Mouse (Mus musculus): ENCODE data around the gene Exoc5. TPM values are rescaled to one million over a fixed set of nuclear protein-coding genes. Genes with fewer than 3 reads are reported as not detected.

The Exoc5 gene
- polyA plus RNA-seq, 1 experiment from 2014 or later: 95.9 TPM

GRCm38 (mm10) chr14:48990471-48991143 is 75.8 kb downstream of the Exoc5 start:
- DNase-seq (ENCODE audit: low spot score): peak; percentile 78
- 18% methylated on average over 17 of the region's 17 CpGs for WGBS
- no peaks in the 10 kb centered on the region for H3K9me3 ChIP-seq (ENCODE audit: control insufficient read depth, low read length)
- H3K4me3 ChIP-seq (ENCODE audit: low read depth, low read length): no peak overlapping the region
- H3K9ac ChIP-seq (ENCODE audit: low read length): no peak overlapping the region
- H3K4me2 ChIP-seq (ENCODE audit: low read depth): peak overlapping the region; percentile 23
- no peaks in the 10 kb centered on the region for H3K4me1 ChIP-seq (ENCODE audit: control insufficient read depth, insufficient read depth, low read length)
- no peaks in the 10 kb centered on the region for H3K36me3 ChIP-seq (ENCODE audit: control insufficient read depth, insufficient read depth, low read length)
- no peaks in the 10 kb centered on the region for H3K27me3 ChIP-seq (ENCODE audit: control insufficient read depth, insufficient read depth, low read length)
- peak; percentile 75; the same call in 1 of the 2 replicates for ATAC-seq (ENCODE audit: insufficient read depth, low FRiP score, low TSS enrichment)
- no peak overlapping the region for H3K27ac ChIP-seq (ENCODE audit: low read depth, low read length)

- Histone ChIP-seq H3K27me3 (ENCODE audit: control insufficient read depth, insufficient read depth, low read length) (no peaks in the 10 kb centered on the region), H3K4me2 (ENCODE audit: low read depth) (no peak overlapping the region), H3K36me3 (ENCODE audit: control insufficient read depth, insufficient read depth, low read length) (no peaks in the 10 kb centered on the region), H3K9ac (ENCODE audit: low read length) (no peak overlapping the region), H3K27ac (ENCODE audit: low read depth, low read length) (no peak overlapping the region), H3K4me1 (ENCODE audit: control insufficient read depth, insufficient read depth, low read length) (no peaks in the 10 kb centered on the region), H3K9me3 (ENCODE audit: control insufficient read depth, low read length) (no peaks in the 10 kb centered on the region), H3K4me3 (ENCODE audit: low read depth, low read length) (no peak overlapping the region)
- DNase-seq (ENCODE audit: low spot score) (no peak), ATAC-seq (ENCODE audit: insufficient read depth, low FRiP score, low TSS enrichment) (no peak)
- 86% methylated on average over 8 of the region's 8 CpGs for WGBS
Observed at GRCm38 (mm10) chr14:48989831-48990230, 76.6 kb downstream of the Exoc5 start.

- Histone ChIP-seq H3K36me3 (ENCODE audit: control insufficient read depth, insufficient read depth, low read length) (no peaks in the 10 kb centered on the region), H3K27ac (ENCODE audit: low read depth, low read length) (no peak overlapping the region), H3K27me3 (ENCODE audit: control insufficient read depth, insufficient read depth, low read length) (no peaks in the 10 kb centered on the region), H3K4me3 (ENCODE audit: low read depth, low read length) (no peak overlapping the region), H3K4me1 (ENCODE audit: control insufficient read depth, insufficient read depth, low read length) (no peaks in the 10 kb centered on the region), H3K4me2 (ENCODE audit: low read depth) (no peak overlapping the region), H3K9ac (ENCODE audit: low read length) (no peak overlapping the region), H3K9me3 (ENCODE audit: control insufficient read depth, low read length) (no peaks in the 10 kb centered on the region)
- DNase-seq (ENCODE audit: low spot score): no peak
- WGBS: 83% methylated on average over 8 of the region's 8 CpGs
- ATAC-seq (ENCODE audit: insufficient read depth, low FRiP score, low TSS enrichment): no peak
Observed at GRCm38 (mm10) chr14:48986231-48986630, 80.2 kb downstream of the Exoc5 start.

- Histone ChIP-seq H3K4me2 (ENCODE audit: low read depth) (no peak overlapping the region), H3K9ac (ENCODE audit: low read length) (no peak overlapping the region), H3K4me1 (ENCODE audit: control insufficient read depth, insufficient read depth, low read length) (no peaks in the 10 kb centered on the region), H3K9me3 (ENCODE audit: control insufficient read depth, low read length) (no peaks in the 10 kb centered on the region), H3K27ac (ENCODE audit: low read depth, low read length) (no peak overlapping the region), H3K4me3 (ENCODE audit: low read depth, low read length) (no peak overlapping the region), H3K27me3 (ENCODE audit: control insufficient read depth, insufficient read depth, low read length) (no peaks in the 10 kb centered on the region), H3K36me3 (ENCODE audit: control insufficient read depth, insufficient read depth, low read length) (no peaks in the 10 kb centered on the region)
- ATAC-seq (ENCODE audit: insufficient read depth, low FRiP score, low TSS enrichment) (no peak), DNase-seq (ENCODE audit: low spot score) (peak; percentile 61)
- WGBS: 51% methylated on average over 10 of the region's 10 CpGs
Observed at GRCm38 (mm10) chr14:48985673-48986072, 80.8 kb downstream of the Exoc5 start.

- no peak for ATAC-seq (ENCODE audit: insufficient read depth, low FRiP score, low TSS enrichment)
- Histone ChIP-seq H3K27ac (ENCODE audit: low read depth, low read length) (no peak overlapping the region), H3K27me3 (ENCODE audit: control insufficient read depth, insufficient read depth, low read length) (no peaks in the 10 kb centered on the region), H3K9me3 (ENCODE audit: control insufficient read depth, low read length) (no peaks in the 10 kb centered on the region), H3K4me2 (ENCODE audit: low read depth) (no peak overlapping the region), H3K4me1 (ENCODE audit: control insufficient read depth, insufficient read depth, low read length) (no peaks in the 10 kb centered on the region), H3K4me3 (ENCODE audit: low read depth, low read length) (no peak overlapping the region), H3K9ac (ENCODE audit: low read length) (no peak overlapping the region), H3K36me3 (ENCODE audit: control insufficient read depth, insufficient read depth, low read length) (no peaks in the 10 kb centered on the region)
- 53% methylated on average over 3 of the region's 3 CpGs for WGBS
- DNase-seq (ENCODE audit: low spot score): no peak
Observed at GRCm38 (mm10) chr14:48978971-48979388, 87.5 kb downstream of the Exoc5 start.

GRCm38 (mm10) chr14:48971546-48971945 is 94.9 kb downstream of the Exoc5 start:
- Histone ChIP-seq H3K4me2 (ENCODE audit: low read depth) (no peak overlapping the region), H3K9ac (ENCODE audit: low read length) (no peak overlapping the region), H3K27me3 (ENCODE audit: control insufficient read depth, insufficient read depth, low read length) (no peaks in the 10 kb centered on the region), H3K9me3 (ENCODE audit: control insufficient read depth, low read length) (no peaks in the 10 kb centered on the region), H3K4me1 (ENCODE audit: control insufficient read depth, insufficient read depth, low read length) (no peaks in the 10 kb centered on the region), H3K27ac (ENCODE audit: low read depth, low read length) (no peak overlapping the region), H3K36me3 (ENCODE audit: control insufficient read depth, insufficient read depth, low read length) (no peaks in the 10 kb centered on the region), H3K4me3 (ENCODE audit: low read depth, low read length) (no peak overlapping the region)
- ATAC-seq (ENCODE audit: insufficient read depth, low FRiP score, low TSS enrichment) (no peak), DNase-seq (ENCODE audit: low spot score) (no peak)
- WGBS: 85% methylated on average over 2 of the region's 2 CpGs

GRCm38 (mm10) chr14:48968670-48969069 is 97.8 kb downstream of the Exoc5 start:
- H3K9me3 ChIP-seq (ENCODE audit: control insufficient read depth, low read length): no peaks in the 10 kb centered on the region
- H3K9ac ChIP-seq (ENCODE audit: low read length): no peak overlapping the region
- no peaks in the 10 kb centered on the region for H3K4me1 ChIP-seq (ENCODE audit: control insufficient read depth, insufficient read depth, low read length)
- H3K36me3 ChIP-seq (ENCODE audit: control insufficient read depth, insufficient read depth, low read length): no peaks in the 10 kb centered on the region
- no peaks in the 10 kb centered on the region for H3K27me3 ChIP-seq (ENCODE audit: control insufficient read depth, insufficient read depth, low read length)
- H3K4me3 ChIP-seq (ENCODE audit: low read depth, low read length): no peak overlapping the region
- H3K4me2 ChIP-seq (ENCODE audit: low read depth): no peak overlapping the region
- DNase-seq (ENCODE audit: low spot score) (no peak), ATAC-seq (ENCODE audit: insufficient read depth, low FRiP score, low TSS enrichment) (no peak)
- no peak overlapping the region for H3K27ac ChIP-seq (ENCODE audit: low read depth, low read length)
- 90% methylated on average over 9 of the region's 9 CpGs for WGBS

Other genes starting within 250 kb of the Exoc5 start
- 34.8 and 36.8 TPM in 2 replicates for gene Ap5m1, start 556 bp downstream of the Exoc5 start, polyA plus RNA-seq (2014; fragmentation: Nextera tagmentation; extraction: Ambion mirVana)
- gene Naa30, start 105.6 kb upstream of the Exoc5 start, polyA plus RNA-seq (2014; fragmentation: Nextera tagmentation; extraction: Ambion mirVana): 18.5 and 18.9 TPM in 2 replicates
- gene ccdc198, start 178.8 kb upstream of the Exoc5 start, polyA plus RNA-seq (2014; fragmentation: Nextera tagmentation; extraction: Ambion mirVana): 0.46 and 0.87 TPM in 2 replicates

Data from neural tube, embryonic 11.5 days (tissue).